Mouse (Mus musculus) liver, postnatal 0 days (tissue): ENCODE data around the gene Hecw2. TPM values are rescaled to one million over a fixed set of nuclear protein-coding genes. Genes with fewer than 3 reads are reported as not detected.

Experiments
- ATAC-seq: fragments of 200-750 bp; cut with Nextera tagmentation; 2 replicates; pipeline ENCODE4 v1.8.0; 2017; ENCODE audit warnings: mild to moderate bottlenecking, moderate library complexity
- DNase-seq: peaks from one replicate; pipeline ENCODE4 v3.0.0-alpha.2; 2016
- H3K27ac ChIP-seq: fragments of 300-500 bp; sonication (generic); 2 replicates; pipeline ENCODE4 v1.5.1; 2014; ENCODE audit warnings: antibody characterized with exemption, moderate library complexity, mild to moderate bottlenecking, low read depth
- H3K27me3 ChIP-seq: fragments of 300-500 bp; sonication (generic); 2 replicates; pipeline ENCODE4 v1.6.1; 2014; ENCODE audit warnings: low read length, control low read depth, mixed read lengths; ENCODE audit not compliant: insufficient read depth
- H3K36me3 ChIP-seq: fragments of 300-500 bp; sonication (generic); replicated peaks from 2 replicates; pipeline ENCODE4 v1.6.1; 2014; ENCODE audit warnings: mild to moderate bottlenecking, control low read depth, low read length, moderate library complexity, mixed read lengths; ENCODE audit not compliant: insufficient read depth
- H3K4me1 ChIP-seq: fragments of 300-500 bp; sonication (generic); 2 replicates; pipeline ENCODE4 v1.6.1; 2014; ENCODE audit warnings: antibody characterized with exemption, mild to moderate bottlenecking, control low read depth; ENCODE audit not compliant: insufficient read depth
- H3K4me2 ChIP-seq: fragments of 300-500 bp; sonication (generic); 2 replicates; pipeline ENCODE4 v1.6.1; 2014; ENCODE audit warnings: low read depth, mild to moderate bottlenecking, low read length, moderate library complexity, mixed read lengths
- H3K4me3 ChIP-seq: fragments of 300-500 bp; sonication (generic); 2 replicates; pipeline ENCODE4 v1.5.1; 2014; ENCODE audit warnings: low read depth, low read length
- H3K9ac ChIP-seq: fragments of 300-500 bp; sonication (generic); replicated peaks from 2 replicates; pipeline ENCODE4 v1.6.1; 2014; ENCODE audit warnings: mild to moderate bottlenecking, moderate library complexity
- H3K9me3 ChIP-seq: fragments of 300-500 bp; sonication (generic); 2 replicates; pipeline ENCODE4 v1.6.1; 2016; ENCODE audit warnings: mild to moderate bottlenecking, control low read depth, low read length, mixed read lengths
- CTCF ChIP-seq: sonication (generic); IDR thresholded peaks from 2 replicates; pipeline ENCODE4 v1.5.1; 2016; ENCODE audit warnings: antibody characterized with exemption, low read depth
- EP300 ChIP-seq: IDR thresholded peaks from 2 replicates; pipeline ENCODE4 v1.6.1; 2016; ENCODE audit warnings: antibody characterized with exemption, low read depth, mild to moderate bottlenecking
- WGBS: fragments of 180-500 bp; shearing (Covaris S2); extraction: QIAGEN DNeasy Blood & Tissue Kit; methylation state at CpG from one replicate; pipeline ENCODE4 v1.1.7; 2014; ENCODE audit not compliant: insufficient replicate concordance; 5-methylcytosine and 5-hydroxymethylcytosine counted together
- polyA plus RNA-seq: library from polyadenylated mRNA; unstranded; fragments of >200 nt; fragmentation: Nextera tagmentation; extraction: Ambion mirVana; gene quantifications from 2 replicates; pipeline ENCODE4 v1.2.1, GENCODE M21; 2015

Hecw2 gene
- polyA plus RNA-seq, 1 experiment from 2014 or later: 0.61 TPM

DNA sequence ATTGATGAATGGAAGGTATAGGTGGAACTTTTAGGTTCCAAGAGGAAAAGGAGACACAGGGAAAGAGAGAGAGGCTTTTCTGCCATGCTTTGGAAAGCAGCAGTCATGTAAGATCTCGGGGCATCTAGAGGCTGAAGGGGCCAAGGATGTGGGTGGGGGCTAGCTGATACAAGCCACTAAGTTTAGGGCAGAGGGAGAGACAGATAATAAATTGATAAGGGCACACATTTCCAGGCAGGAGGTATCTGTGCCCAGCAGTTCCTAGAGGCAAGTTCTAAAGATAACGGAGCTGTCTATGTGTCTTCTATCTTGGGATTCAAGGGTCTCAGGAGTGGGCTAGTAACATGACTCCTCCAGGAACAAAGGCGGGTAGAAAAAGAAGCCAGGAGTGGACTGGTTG, 8.6 kb downstream of the Hecw2 start:
- ATAC-seq (no peak), DNase-seq (no peak)
- H3K9ac ChIP-seq: no peak overlapping the region
- H3K27me3 ChIP-seq: no peaks in the 10 kb centered on the region
- no peaks in the 10 kb centered on the region for H3K4me1 ChIP-seq
- H3K4me2 ChIP-seq: no peak overlapping the region
- no peak overlapping the region for H3K4me3 ChIP-seq
- H3K36me3 ChIP-seq: no peaks in the 10 kb centered on the region
- no peak overlapping the region for H3K27ac ChIP-seq
- 46% methylated on average over 3 of the region's 3 CpGs for WGBS
- TF ChIP-seq CTCF (no peak), EP300 (no peak)
- no peaks in the 10 kb centered on the region for H3K9me3 ChIP-seq

DNA sequence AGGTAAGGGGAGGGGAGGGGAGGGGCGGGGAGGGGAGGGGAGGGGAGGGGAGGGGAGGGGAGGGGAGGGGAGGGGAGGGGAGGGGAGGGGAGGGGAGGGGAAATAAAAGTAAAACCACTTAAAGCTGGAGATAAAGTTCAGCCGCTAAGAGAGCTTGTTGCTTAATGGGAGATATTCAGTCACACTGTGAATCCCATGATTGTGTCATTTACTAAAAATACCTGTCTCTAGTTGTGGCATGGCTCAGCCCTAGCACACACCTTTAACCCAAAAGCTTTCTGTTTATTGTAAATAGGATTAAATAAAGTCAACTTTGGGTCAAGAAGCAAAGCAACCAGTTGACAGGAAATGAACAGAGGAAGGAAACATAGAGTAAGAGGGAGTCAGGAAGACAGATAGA, 14.3 kb downstream of the Hecw2 start:
- ATAC-seq (no peak), DNase-seq (no peak)
- Histone ChIP-seq H3K27ac (no peak overlapping the region), H3K36me3 (no peaks in the 10 kb centered on the region), H3K27me3 (no peaks in the 10 kb centered on the region), H3K4me2 (no peak overlapping the region), H3K4me1 (no peaks in the 10 kb centered on the region), H3K9ac (no peak overlapping the region), H3K4me3 (no peak overlapping the region), H3K9me3 (no peaks in the 10 kb centered on the region)
- WGBS: 24% methylated on average over 1 of the region's 2 CpGs
- TF ChIP-seq CTCF (no peak), EP300 (no peak)

DNA sequence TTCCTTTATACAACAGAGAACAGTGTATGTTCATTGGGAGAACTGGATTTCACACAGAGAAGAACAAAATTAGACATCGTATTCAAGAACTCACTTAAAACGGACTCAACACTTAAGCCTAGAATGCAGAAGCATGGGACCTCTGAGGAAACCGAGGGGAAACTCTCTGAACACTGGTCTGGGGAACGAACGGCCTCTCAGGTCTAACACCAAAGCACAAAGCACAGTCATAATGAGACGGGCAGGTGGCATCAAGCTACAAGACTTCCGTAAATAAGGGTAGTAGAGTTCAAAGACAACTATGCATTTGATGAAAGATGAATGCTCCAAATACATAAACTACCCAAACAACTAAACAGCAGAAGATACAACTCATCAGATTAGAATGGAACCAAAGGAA, 15.8 kb downstream of the Hecw2 start:
- DNase-seq: no peak
- WGBS: 81% methylated on average over 7 of the region's 7 CpGs

DNA sequence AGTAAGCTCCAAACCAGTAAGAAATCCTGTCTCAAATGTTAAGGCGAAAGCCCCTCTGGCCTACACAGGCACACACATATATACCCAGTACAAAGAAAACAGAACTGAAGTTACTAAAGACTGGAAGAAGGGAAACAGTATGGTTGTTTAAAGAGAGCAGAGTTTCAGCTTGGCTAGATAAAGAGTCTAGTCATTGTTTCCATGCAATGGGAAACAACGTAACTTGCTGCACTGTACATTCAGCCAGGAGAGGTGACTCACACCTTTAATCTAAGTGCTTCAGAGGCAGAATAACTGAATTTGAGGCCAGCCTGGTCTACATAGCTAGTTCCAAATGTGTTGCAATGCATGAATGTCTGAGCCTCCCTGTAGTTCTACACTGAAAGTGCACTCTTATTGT, 18.4 kb downstream of the Hecw2 start:
- H3K27ac ChIP-seq: no peak overlapping the region
- no peaks in the 10 kb centered on the region for H3K4me1 ChIP-seq
- H3K9me3 ChIP-seq: no peaks in the 10 kb centered on the region
- WGBS: 86% methylated on average over 2 of the region's 2 CpGs
- H3K27me3 ChIP-seq: no peaks in the 10 kb centered on the region
- no peak overlapping the region for H3K4me3 ChIP-seq
- DNase-seq (no peak), ATAC-seq (no peak)
- H3K4me2 ChIP-seq: no peak overlapping the region
- H3K36me3 ChIP-seq: no peaks in the 10 kb centered on the region
- TF ChIP-seq CTCF: no peak
- no peak for TF ChIP-seq EP300
- H3K9ac ChIP-seq: no peak overlapping the region

More for the DNA sequence above, 15.8 kb downstream of the Hecw2 start:
- no peak for ATAC-seq
- H3K4me3 ChIP-seq: no peak overlapping the region
- no peak overlapping the region for H3K4me2 ChIP-seq
- TF ChIP-seq CTCF (no peak), EP300 (no peak)
- no peaks in the 10 kb centered on the region for H3K4me1 ChIP-seq
- no peak overlapping the region for H3K9ac ChIP-seq
- H3K9me3 ChIP-seq: no peaks in the 10 kb centered on the region
- H3K27ac ChIP-seq: no peak overlapping the region
- H3K36me3 ChIP-seq: no peaks in the 10 kb centered on the region
- H3K27me3 ChIP-seq: no peaks in the 10 kb centered on the region

DNA sequence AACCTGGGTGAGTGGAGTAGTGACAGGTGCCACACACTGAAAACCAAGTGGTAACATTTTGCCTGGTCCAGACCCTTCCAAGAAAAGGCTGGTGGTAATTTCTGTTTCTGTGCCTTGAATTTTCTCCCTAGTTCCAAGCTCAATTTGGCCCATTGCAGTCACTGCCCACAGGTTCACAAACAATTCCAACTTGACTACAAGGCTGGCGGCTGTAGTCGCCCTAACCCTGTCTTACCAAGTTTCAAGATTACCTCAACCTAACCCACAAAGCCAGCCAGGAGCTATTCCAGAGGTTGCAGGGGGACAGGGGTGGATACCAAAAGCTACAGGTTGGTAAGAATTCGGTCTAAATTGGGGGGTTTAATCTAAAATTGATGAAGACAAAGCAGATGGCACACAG, 27.0 kb downstream of the Hecw2 start:
- Histone ChIP-seq H3K4me3 (no peak overlapping the region), H3K9ac (no peak overlapping the region), H3K4me1 (no peaks in the 10 kb centered on the region), H3K27ac (no peak overlapping the region), H3K9me3 (no peaks in the 10 kb centered on the region), H3K27me3 (no peaks in the 10 kb centered on the region), H3K36me3 (no peaks in the 10 kb centered on the region), H3K4me2 (no peak overlapping the region)
- DNase-seq: no peak
- WGBS: 62% methylated on average over 3 of the region's 3 CpGs
- TF ChIP-seq CTCF: no peak
- TF ChIP-seq EP300: no peak
- no peak for ATAC-seq

DNA sequence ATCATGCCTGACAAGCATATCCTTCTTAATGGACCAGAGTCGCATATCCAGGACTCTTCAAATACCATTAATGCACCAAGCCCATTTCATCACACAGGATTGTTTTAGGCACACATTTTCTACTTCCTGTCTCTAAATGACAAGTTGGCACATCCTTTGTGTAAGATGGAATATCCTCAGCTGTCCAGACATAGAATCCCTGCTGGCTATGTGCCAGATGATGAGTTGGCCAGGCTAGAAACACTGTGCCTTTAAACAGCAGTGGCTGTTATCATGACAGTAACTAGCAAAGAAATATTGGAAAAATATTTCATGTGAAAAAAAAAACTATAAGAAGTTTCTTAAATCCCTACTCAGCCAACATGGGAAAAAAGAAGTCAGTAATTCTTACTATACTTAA, 35.4 kb downstream of the Hecw2 start:
- H3K27ac ChIP-seq: no peak overlapping the region
- H3K9me3 ChIP-seq: no peaks in the 10 kb centered on the region
- WGBS: 55% methylated on average over 1 of the region's 1 CpGs
- no peak overlapping the region for H3K4me2 ChIP-seq
- H3K9ac ChIP-seq: no peak overlapping the region
- no peaks in the 10 kb centered on the region for H3K27me3 ChIP-seq
- H3K36me3 ChIP-seq: no peaks in the 10 kb centered on the region
- no peak overlapping the region for H3K4me3 ChIP-seq
- TF ChIP-seq CTCF (no peak), EP300 (no peak)
- ATAC-seq (no peak), DNase-seq (no peak)
- H3K4me1 ChIP-seq: no peaks in the 10 kb centered on the region

DNA sequence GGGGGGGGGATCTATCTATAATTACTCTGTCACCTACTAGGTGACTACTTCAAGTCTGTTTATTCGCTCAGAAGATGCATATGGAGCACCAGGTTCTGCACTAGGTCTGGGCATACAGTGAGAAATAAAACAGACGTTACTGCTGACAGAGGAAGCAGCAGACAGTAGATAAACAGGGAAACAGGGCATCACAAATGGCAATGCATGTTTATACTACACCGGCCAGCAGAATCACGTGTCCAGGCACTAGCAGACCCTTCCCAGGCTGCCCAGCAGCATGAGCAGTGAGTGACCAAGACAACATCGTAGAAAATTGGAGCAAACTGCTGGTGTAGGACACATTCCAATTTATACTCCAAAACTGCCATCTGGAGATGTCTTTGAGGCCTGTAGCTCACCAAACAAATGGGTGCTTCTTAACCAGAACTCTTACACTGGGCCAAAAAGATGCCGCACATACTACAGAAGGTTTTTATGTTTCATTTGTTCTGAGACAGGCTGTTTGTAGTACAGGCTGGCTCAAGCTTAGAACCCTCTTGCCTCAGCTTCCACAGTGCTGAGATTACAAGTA, 41.7 kb downstream of the Hecw2 start:
- Histone ChIP-seq H3K9ac (no peak overlapping the region), H3K4me1 (no peaks in the 10 kb centered on the region), H3K27me3 (no peaks in the 10 kb centered on the region), H3K4me2 (no peak overlapping the region), H3K27ac (no peak overlapping the region), H3K36me3 (no peaks in the 10 kb centered on the region), H3K9me3 (no peaks in the 10 kb centered on the region), H3K4me3 (no peak overlapping the region)
- TF ChIP-seq EP300 (no peak), CTCF (no peak)
- no peak for DNase-seq
- 66% methylated on average over 6 of the region's 6 CpGs for WGBS
- no peak for ATAC-seq
